Mouse (Mus musculus): ENCODE results near the gene E330014E10Rik.
"Not testable (repeated sequence)": the region's sequence is repeated elsewhere in the genome, so short reads cannot be mapped to it uniquely, and the experiment has no call there.

- TF ChIP-seq CTCF (IDR thresholded peaks at IDR 0.05; ENCODE audit: low read depth, low read length); POLR2A (IDR thresholded peaks at IDR 0.05; ENCODE audit: extremely low read depth, insufficient read depth, low read length): not testable (repeated sequence)
Observed at GRCm38 (mm10) chr5:95810841-95811240, 35.1 kb downstream of the E330014E10Rik start.

Data from liver, adult 2 months (tissue).